Mouse (Mus musculus) MEL (cell line): ENCODE data around the gene Hnrnpr. TPM values are rescaled to one million over a fixed set of nuclear protein-coding genes. Genes with fewer than 3 reads are reported as not detected.

Source experiments
- DNase-seq: peaks from one replicate; pipeline ENCODE4 v3.0.0; 2011; ENCODE audit warnings: low read depth, low spot score
- H3K27ac ChIP-seq: 2 replicates; pipeline ENCODE4 v1.5.1; 2012; ENCODE audit warnings: low read depth, mild to moderate bottlenecking, control low read depth, low read length, moderate library complexity; ENCODE audit not compliant: control insufficient read depth
- H3K27me3 ChIP-seq, 2 experiments: fragments of 150-350 bp in 1 of 2; sonication (generic) in 1 of 2; 2 replicates each; pipeline ENCODE4 v1.6.1; 2012; ENCODE audit warnings: low read length in 2 of 2, mild to moderate bottlenecking in 2 of 2, improper control_type of control experiment in 1 of 2, moderate library complexity in 1 of 2; ENCODE audit not compliant: insufficient read depth in 2 of 2, control insufficient read depth in 1 of 2
- H3K36me3 ChIP-seq, 2 experiments: 2 replicates each; pipeline ENCODE4 v1.6.1; 2012 to 2014; ENCODE audit warnings: low read length in 2 of 2, improper control_type of control experiment in 1 of 2, inconsistent platforms in 1 of 2, mild to moderate bottlenecking in 1 of 2; ENCODE audit not compliant: insufficient read depth in 2 of 2, control insufficient read depth in 1 of 2
- H3K4me1 ChIP-seq, 2 experiments: fragments of 150-350 bp in 1 of 2; sonication (generic) in 1 of 2; 2 replicates each; pipeline ENCODE4 v1.6.1; 2012; ENCODE audit warnings: low read length in 2 of 2, improper control_type of control experiment in 1 of 2, mild to moderate bottlenecking in 1 of 2; ENCODE audit not compliant: insufficient read depth in 2 of 2, control insufficient read depth in 1 of 2
- H3K4me3 ChIP-seq, 2 experiments: fragments of 150-350 bp in 1 of 2; sonication (generic) in 1 of 2; 2 replicates each; pipeline ENCODE4 v1.5.1; 2012; ENCODE audit warnings: low read depth in 2 of 2, low read length in 2 of 2, mild to moderate bottlenecking in 2 of 2, moderate library complexity in 2 of 2, control low read depth in 1 of 2, improper control_type of control experiment in 1 of 2; ENCODE audit not compliant: control insufficient read depth in 1 of 2, insufficient read depth in 1 of 2
- H3K79me2 ChIP-seq: 2 replicates; pipeline ENCODE4 v1.6.1; 2012; ENCODE audit warnings: mild to moderate bottlenecking, low read length, moderate library complexity; ENCODE audit not compliant: control insufficient read depth, poor library complexity, insufficient read depth
- H3K9ac ChIP-seq: 2 replicates; pipeline ENCODE4 v1.6.1; 2012; ENCODE audit warnings: low read depth, mild to moderate bottlenecking, control low read depth, low read length, moderate library complexity; ENCODE audit not compliant: control insufficient read depth, poor library complexity, severe bottlenecking
- H3K9me3 ChIP-seq: fragments of 150-350 bp; sonication (generic); replicated peaks from 2 replicates; pipeline ENCODE4 v1.6.1; 2012; ENCODE audit warnings: mild to moderate bottlenecking, low read length, improper control_type of control experiment, moderate library complexity; ENCODE audit not compliant: insufficient read depth
- CTCF ChIP-seq, 3 experiments: IDR thresholded peaks in 2 of 3; conservative IDR thresholded peaks in 1 of 3; 2 replicates each; pipeline ENCODE4 v1.5.1; 2011 to 2012; ENCODE audit warnings: low read length in 3 of 3, low read depth in 2 of 3, mild to moderate bottlenecking in 2 of 3, improper control_type of control experiment in 1 of 3, inconsistent platforms in 1 of 3, mixed read lengths in 1 of 3, moderate library complexity in 1 of 3; ENCODE audit not compliant: control insufficient read depth in 1 of 3, insufficient read depth in 1 of 3, poor library complexity in 1 of 3, severe bottlenecking in 1 of 3
- GATA1 ChIP-seq: IDR thresholded peaks from 2 replicates; pipeline ENCODE4 v1.6.1; 2011; ENCODE audit warnings: low read depth, low read length, improper control_type of control experiment
- JUND ChIP-seq: IDR thresholded peaks from 2 replicates; pipeline ENCODE4 v1.6.1; 2011; ENCODE audit warnings: low read depth, mild to moderate bottlenecking, improper control_type of control experiment, low read length
- KAT2A ChIP-seq: conservative IDR thresholded peaks from 2 replicates; pipeline ENCODE4 v1.6.1; 2012; ENCODE audit warnings: low read depth, low read length, improper control_type of control experiment, inconsistent platforms
- MAX ChIP-seq: IDR thresholded peaks from 2 replicates; pipeline ENCODE4 v1.6.1; 2011; ENCODE audit warnings: low read length, improper control_type of control experiment
- MYC ChIP-seq: IDR thresholded peaks from 2 replicates; pipeline ENCODE4 v1.6.1; 2011; ENCODE audit warnings: low read depth, mild to moderate bottlenecking, low read length, improper control_type of control experiment, moderate library complexity
- NRF1 ChIP-seq: IDR thresholded peaks from 2 replicates; pipeline ENCODE4 v1.6.1; 2014; ENCODE audit warnings: low read depth, mild to moderate bottlenecking, inconsistent platforms, low read length, improper control_type of control experiment, moderate library complexity; ENCODE audit not compliant: poor library complexity, insufficient read depth, severe bottlenecking
- POLR2A ChIP-seq, 2 experiments: IDR thresholded peaks; 2 replicates each; pipeline ENCODE4 v1.6.1; 2011 to 2012; ENCODE audit warnings: low read length in 2 of 2, mild to moderate bottlenecking in 2 of 2, control low read depth in 1 of 2, improper control_type of control experiment in 1 of 2, low read depth in 1 of 2, moderate library complexity in 1 of 2; ENCODE audit not compliant: control insufficient read depth in 1 of 2, insufficient read depth in 1 of 2, poor library complexity in 1 of 2
- SIN3A ChIP-seq: IDR thresholded peaks from 2 replicates; pipeline ENCODE4 v1.6.1; 2012; ENCODE audit warnings: low read length, improper control_type of control experiment, inconsistent platforms
- TCF12 ChIP-seq: IDR thresholded peaks from 2 replicates; pipeline ENCODE4 v1.6.1; 2014; ENCODE audit warnings: low read depth, mild to moderate bottlenecking, inconsistent platforms, low read length, improper control_type of control experiment, moderate library complexity
- UBTF ChIP-seq: IDR thresholded peaks from 2 replicates; pipeline ENCODE4 v1.6.1; 2012; ENCODE audit warnings: low read depth, mild to moderate bottlenecking, inconsistent platforms, low read length, improper control_type of control experiment, moderate library complexity, borderline replicate concordance; ENCODE audit not compliant: insufficient read depth
- USF2 ChIP-seq, 2 experiments: IDR thresholded peaks; 2 replicates each; pipeline ENCODE4 v1.6.1; 2011 to 2012; ENCODE audit warnings: improper control_type of control experiment in 2 of 2, low read length in 2 of 2, borderline replicate concordance in 1 of 2, inconsistent platforms in 1 of 2, low read depth in 1 of 2, mild to moderate bottlenecking in 1 of 2; ENCODE audit not compliant: insufficient read depth in 1 of 2
- ZMIZ1 ChIP-seq: IDR thresholded peaks from 2 replicates; pipeline ENCODE4 v1.6.1; 2012; ENCODE audit warnings: low read depth, mild to moderate bottlenecking, inconsistent platforms, low read length, improper control_type of control experiment, moderate library complexity
- ZNF384 ChIP-seq: IDR thresholded peaks from 2 replicates; pipeline ENCODE4 v1.6.1; 2012; ENCODE audit warnings: low read depth, mild to moderate bottlenecking, inconsistent platforms, low read length, improper control_type of control experiment
- polyA plus RNA-seq, 2 experiments: library from polyadenylated mRNA; stranded (reverse) in 1 of 2; unstranded in 1 of 2; fragments of >175 nt in 1 of 2; fragments of >200 nt in 1 of 2; gene quantifications; 2 replicates each; pipeline versions ENCODE4 v1.2.1 to v1.2.4; 2012; ENCODE audit warnings: low replicate concordance in 2 of 2, low read depth in 1 of 2; ENCODE audit not compliant: insufficient read length in 2 of 2, insufficient read depth in 1 of 2, missing spikeins in 1 of 2
- total RNA-seq: library from RNA; depleted of rRNA; stranded (reverse); fragments of 300-350 nt; gene quantifications from 2 replicates; pipeline ENCODE4 v1.2.3, GENCODE M21; 2012

Hnrnpr gene
- total and polyA plus RNA-seq, 3 experiments = 97.2 to 366 (median 148) TPM

DNA sequence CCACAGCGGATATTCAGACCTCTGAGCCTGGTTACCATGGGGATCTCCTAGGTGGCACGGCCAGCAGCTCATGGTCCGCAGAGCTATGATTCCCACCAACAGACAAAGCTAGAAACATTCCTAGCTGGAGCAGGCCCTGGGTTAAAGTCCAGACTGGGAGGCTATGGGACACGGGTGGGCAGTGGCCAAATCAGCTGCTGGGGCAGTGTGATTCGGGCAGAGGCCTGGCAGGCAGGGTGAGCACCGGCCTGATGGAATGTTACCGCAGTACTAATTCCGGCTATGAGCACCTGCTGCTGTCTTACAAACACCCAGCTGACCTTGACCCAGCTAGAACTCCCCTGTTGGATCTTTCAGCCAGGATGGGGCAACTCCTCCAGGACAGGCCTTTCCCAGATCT lies 40.1 kb upstream of the Hnrnpr start:
- Histone ChIP-seq H3K27me3 (peaks cover 0 to under 1% of the 10 kb centered on the region in 2 experiments), H3K9ac (no peak overlapping the region), H3K79me2 (no peaks in the 10 kb centered on the region), H3K27ac (no peak overlapping the region), H3K36me3 (peaks cover 0 to 2% of the 10 kb centered on the region in 2 experiments; a peak in 1 of 4 replicates), H3K4me3 (no peak overlapping the region), H3K9me3 (no peaks in the 10 kb centered on the region), H3K4me1 (peaks cover 0 to 8% of the 10 kb centered on the region in 2 experiments; a peak in 1 of 4 replicates)
- no peak for DNase-seq
- TF ChIP-seq GATA1 = no peak
- TF ChIP-seq SIN3A = no peak
- no peak for TF ChIP-seq USF2 (IDR thresholded peaks at IDR 0.05; ENCODE audit: borderline replicate concordance in 1 of 2, insufficient read depth in 1 of 2, low read depth in 1 of 2, low read length in 2 of 2)
- TF ChIP-seq CTCF (IDR thresholded peaks at IDR 0.05 in 2 of 3, conservative IDR thresholded peaks at IDR 0.05 in 1 of 3; ENCODE audit: control insufficient read depth in 1 of 3, insufficient read depth in 1 of 3, low read depth in 2 of 3, low read length in 3 of 3, poor library complexity in 1 of 3, severe bottlenecking in 1 of 3) = no peak
- no peak for TF ChIP-seq KAT2A
- TF ChIP-seq NRF1 = no peak

DNA sequence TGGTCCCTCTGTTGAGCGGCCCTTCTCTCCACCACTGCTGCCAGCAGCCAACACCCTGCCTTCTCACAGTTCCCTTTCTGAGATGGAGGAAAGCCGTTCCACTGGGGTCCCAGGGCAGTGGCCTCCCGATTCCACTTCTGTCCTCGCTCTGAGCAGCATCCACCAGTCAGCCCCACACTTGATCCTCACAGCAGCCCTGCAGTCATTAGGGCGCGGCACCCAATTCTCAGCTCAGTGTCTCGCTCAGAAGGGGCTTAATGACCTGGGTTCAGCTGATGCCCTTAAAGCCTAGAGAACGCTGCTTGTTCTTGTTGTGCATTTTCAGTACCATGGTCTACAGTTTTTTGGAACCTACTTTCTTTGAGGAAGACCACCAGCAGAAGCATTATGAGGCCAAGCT lies 29.6 kb upstream of the Hnrnpr start:
- H3K36me3 ChIP-seq = peaks cover 0 to 7% of the 10 kb centered on the region in 2 experiments; a peak in 2 of 4 replicates
- H3K27me3 ChIP-seq = peaks cover 4 to 5% of the 10 kb centered on the region in 2 experiments
- H3K9ac ChIP-seq = no peak overlapping the region
- H3K4me1 ChIP-seq = peaks cover 0 to 7% of the 10 kb centered on the region in 2 experiments; a peak in 2 of 4 replicates
- no peak for DNase-seq
- no peak for TF ChIP-seq MAX
- TF ChIP-seq NRF1 = no peak
- no peak for TF ChIP-seq MYC
- no peak for TF ChIP-seq POLR2A (IDR thresholded peaks at IDR 0.05; ENCODE audit: control insufficient read depth in 1 of 2, insufficient read depth in 1 of 2, low read depth in 1 of 2, low read length in 2 of 2, poor library complexity in 1 of 2)
- TF ChIP-seq ZNF384 = no peak
- TF ChIP-seq, all 39 proteins: peak for 0
- Histone ChIP-seq H3K4me3 (no peak overlapping the region), H3K79me2 (peaks cover 1% of the 10 kb centered on the region; the same call in 1 of the 2 replicates), H3K27ac (no peak overlapping the region), H3K9me3 (no peaks in the 10 kb centered on the region)

DNA sequence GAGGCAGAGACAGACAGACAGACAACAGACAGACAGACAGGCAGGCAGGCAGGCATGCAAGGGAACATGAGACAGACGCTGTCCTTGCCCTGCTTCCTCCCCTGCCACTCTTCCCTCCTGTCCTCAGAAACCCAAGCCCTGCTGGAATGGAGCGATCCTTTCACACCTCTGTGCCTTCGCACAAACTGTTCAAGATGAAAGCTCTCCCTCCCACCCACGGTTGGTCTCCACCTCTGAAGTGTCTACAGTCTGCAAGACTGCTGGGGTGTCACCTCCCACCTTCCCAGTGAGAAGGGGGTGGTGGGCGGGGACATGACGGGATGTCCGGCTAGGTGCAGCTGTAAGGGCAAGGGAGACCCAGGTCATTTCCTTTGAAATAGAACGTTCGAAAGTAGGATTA lies 29.1 kb upstream of the Hnrnpr start:
- Histone ChIP-seq H3K4me1 (peaks cover 0 to 9% of the 10 kb centered on the region in 2 experiments; a peak in 2 of 4 replicates), H3K9ac (no peak overlapping the region), H3K27ac (no peak overlapping the region), H3K36me3 (peaks cover 0 to 9% of the 10 kb centered on the region in 2 experiments; a peak in 2 of 4 replicates), H3K4me3 (no peak overlapping the region), H3K79me2 (peaks cover 3% of the 10 kb centered on the region), H3K27me3 (peaks cover 0 to 5% of the 10 kb centered on the region in 2 experiments), H3K9me3 (no peaks in the 10 kb centered on the region)
- TF ChIP-seq TCF12 (no peak), JUND (no peak), ZMIZ1 (no peak), POLR2A (IDR thresholded peaks at IDR 0.05; ENCODE audit: control insufficient read depth in 1 of 2, insufficient read depth in 1 of 2, low read depth in 1 of 2, low read length in 2 of 2, poor library complexity in 1 of 2) (no peak), UBTF (no peak)
- no peak for DNase-seq
